In the genomic region with DNA sequence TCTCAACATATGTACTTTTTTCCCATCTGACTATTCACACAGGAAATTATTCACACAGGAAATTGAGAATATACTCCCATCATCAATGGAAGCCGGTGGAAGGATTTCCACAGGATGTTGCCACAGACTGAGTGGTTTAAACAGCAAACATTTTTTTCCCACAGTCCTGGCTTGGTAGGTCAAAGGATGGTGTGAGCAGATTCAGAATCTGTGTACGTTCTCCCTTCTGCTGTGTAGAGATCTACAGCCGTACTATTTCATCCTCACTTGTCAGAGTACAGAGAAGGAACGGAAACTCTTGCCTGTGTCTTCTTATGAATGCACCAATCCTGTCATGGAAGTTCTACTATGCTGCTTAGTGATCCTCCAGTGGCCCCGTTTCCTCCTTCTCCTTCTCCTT, we compare ENCODE assay signal across 27 mouse cellular contexts.
DNase-seq lines count a peak whose midpoint lies in the region; ATAC-seq and TF ChIP-seq lines count a peak whose summit lies in the region.
"Had no signal": no experiment of that assay in that cellular context is flagged by ENCODE, and none has a peak within 500 bp of the region (broad histone marks: within the 10 kb centered on the region; RNA-seq: fewer than 3 reads in every experiment).

No protein-coding gene starts in this region.

- 47% methylated on average over 5 of the region's 5 CpGs for WGBS in lung, adult 2 months
- 36% methylated on average over 5 of the region's 5 CpGs for WGBS in lung, embryonic 16.5 days
- 53% methylated on average over 5 of the region's 5 CpGs for WGBS in stomach, postnatal 0 days
- WGBS in hindbrain, postnatal 0 days = 84% methylated on average over 5 of the region's 5 CpGs

- no peak for TF ChIP-seq POLR2A in lung, adult 2 months (IDR thresholded peaks at IDR 0.05; ENCODE audit: borderline replicate concordance, extremely low read depth, low read depth, low read length)

- H3K27me3 ChIP-seq in lung, embryonic 16.5 days (ENCODE audit: control insufficient read depth, insufficient read depth, low read depth, low read length) = no peaks in the 10 kb centered on the region
- no peaks in the 10 kb centered on the region for H3K27me3 ChIP-seq in stomach, postnatal 0 days (ENCODE audit: control insufficient read depth, insufficient read depth, low read length)
- no peaks in the 10 kb centered on the region for H3K27me3 ChIP-seq in hindbrain, postnatal 0 days (ENCODE audit: insufficient read depth, low read length)
- H3K27me3 ChIP-seq: heart, embryonic 12.5 days; liver, embryonic 13.5 days; midbrain, embryonic 15.5 days; neural tube, embryonic 15.5 days had no signal

- H3K9ac ChIP-seq in lung, embryonic 16.5 days (ENCODE audit: low read length) = no peak overlapping the region
- no peak overlapping the region for H3K9ac ChIP-seq in stomach, postnatal 0 days (ENCODE audit: low read length)
- no peak overlapping the region for H3K9ac ChIP-seq in hindbrain, postnatal 0 days (replicated peaks; ENCODE audit: low read length)
- H3K9ac ChIP-seq: forebrain, postnatal 0 days; heart, embryonic 12.5 days; hindbrain, embryonic 14.5 days; liver, embryonic 13.5 days; midbrain, embryonic 15.5 days; neural tube, embryonic 15.5 days had no signal

- no peak overlapping the region for H3K4me3 ChIP-seq in lung, adult 2 months (replicated peaks; ENCODE audit: extremely low read depth, low read depth, low read length)
- H3K4me3 ChIP-seq in lung, embryonic 16.5 days (ENCODE audit: low read length) = no peak overlapping the region
- no peak overlapping the region for H3K4me3 ChIP-seq in stomach, postnatal 0 days (ENCODE audit: low read depth, low read length)
- no peak overlapping the region for H3K4me3 ChIP-seq in hindbrain, postnatal 0 days (ENCODE audit: low read length)
- H3K4me3 ChIP-seq: erythroblast, embryonic 14.5 days; heart, embryonic 12.5 days; liver, embryonic 13.5 days; midbrain, embryonic 15.5 days; neural tube, embryonic 15.5 days had no signal

- H3K4me2 ChIP-seq in lung, embryonic 16.5 days (ENCODE audit: low read depth, low read length) = no peak overlapping the region
- no peak overlapping the region for H3K4me2 ChIP-seq in stomach, postnatal 0 days (replicated peaks; ENCODE audit: low read depth)
- H3K4me2 ChIP-seq in hindbrain, postnatal 0 days (ENCODE audit: low read depth, low read length) = no peak overlapping the region
- H3K4me2 ChIP-seq: heart, embryonic 12.5 days; hindbrain, embryonic 14.5 days; liver, embryonic 13.5 days; midbrain, embryonic 15.5 days; neural tube, embryonic 15.5 days had no signal

- peak; percentile 91 for ATAC-seq in lung, embryonic 16.5 days (ENCODE audit: low read depth)
- ATAC-seq in stomach, postnatal 0 days (ENCODE audit: low FRiP score, low TSS enrichment) = no peak; the same call in 1 of the 2 replicates
- ATAC-seq in hindbrain, postnatal 0 days = no peak
- ATAC-seq: forebrain, postnatal 0 days; inflammation-experienced regulatory T-cells, adult 6 months; midbrain, embryonic 15.5 days; Patski had no signal

- no peaks in the 10 kb centered on the region for H3K4me1 ChIP-seq in lung, adult 2 months (ENCODE audit: control insufficient read depth, insufficient read depth, low read length)
- no peaks in the 10 kb centered on the region; the same call in 1 of the 2 replicates for H3K4me1 ChIP-seq in lung, embryonic 16.5 days (replicated peaks; ENCODE audit: control insufficient read depth, insufficient read depth, low read length)
- H3K4me1 ChIP-seq in stomach, postnatal 0 days (replicated peaks; ENCODE audit: control insufficient read depth, insufficient read depth) = no peaks in the 10 kb centered on the region
- H3K4me1 ChIP-seq in hindbrain, postnatal 0 days (ENCODE audit: insufficient read depth, low read length) = no peaks in the 10 kb centered on the region
- H3K4me1 ChIP-seq: heart, embryonic 12.5 days; midbrain, embryonic 15.5 days; neural tube, embryonic 15.5 days had no signal

- TF ChIP-seq CTCF in lung, adult 2 months (IDR thresholded peaks at IDR 0.05; ENCODE audit: insufficient read depth, low read length) = no peak
- no peak for TF ChIP-seq CTCF in stomach, postnatal 0 days (IDR thresholded peaks at IDR 0.05; ENCODE audit: low read depth)
- no peak for TF ChIP-seq CTCF in hindbrain, postnatal 0 days (IDR thresholded peaks at IDR 0.05; ENCODE audit: low read depth)

- DNase-seq in lung, adult 18-20 months = peak; percentile 6 to 31
- DNase-seq in lung, adult 2 months = no peak
- DNase-seq in lung, postnatal 36 days = peak; percentile 65
- no peak for DNase-seq in stomach, postnatal 0 days (ENCODE audit: low spot score)
- DNase-seq in hindbrain, postnatal 0 days (ENCODE audit: low spot score) = no peak
- no peak for DNase-seq in ovary, postnatal 10 days (ENCODE audit: low spot score)
- DNase-seq in urinary bladder, postnatal 25 days (ENCODE audit: low spot score) = no peak
- DNase-seq: adrenal gland, postnatal 14 days; cerebellum, adult 18-20 months; cerebellum, postnatal 14 days; forebrain, postnatal 0 days; gastrocnemius, postnatal 14 days; heart, postnatal 4 days; left cerebral cortex, postnatal 4 days; liver, embryonic 13.5 days; right cerebral cortex, postnatal 25 days; spleen, adult 18-20 months; thymus, postnatal 14 days had no signal

- peak overlapping the region; percentile 77 for H3K27ac ChIP-seq in lung, embryonic 16.5 days (ENCODE audit: low read length)
- H3K27ac ChIP-seq in stomach, postnatal 0 days (replicated peaks) = peak overlapping the region; percentile 49; the same call in 1 of the 2 replicates
- no peak overlapping the region for H3K27ac ChIP-seq in hindbrain, postnatal 0 days
- H3K27ac ChIP-seq: hindbrain, embryonic 14.5 days; liver, embryonic 13.5 days; macrophage; midbrain, embryonic 15.5 days; neural tube, embryonic 15.5 days had no signal

- H3K9me3 ChIP-seq in lung, embryonic 16.5 days (ENCODE audit: control insufficient read depth, low read length) = no peaks in the 10 kb centered on the region
- H3K9me3 ChIP-seq in stomach, postnatal 0 days (ENCODE audit: control insufficient read depth, low read length) = no peaks in the 10 kb centered on the region
- H3K9me3 ChIP-seq in hindbrain, postnatal 0 days (ENCODE audit: low read length) = no peaks in the 10 kb centered on the region
- H3K9me3 ChIP-seq: heart, embryonic 12.5 days; liver, embryonic 13.5 days; midbrain, embryonic 15.5 days; neural tube, embryonic 15.5 days had no signal

- no peaks in the 10 kb centered on the region for H3K36me3 ChIP-seq in lung, embryonic 16.5 days (ENCODE audit: control insufficient read depth, insufficient read depth, low read length)
- no peaks in the 10 kb centered on the region for H3K36me3 ChIP-seq in stomach, postnatal 0 days (ENCODE audit: control insufficient read depth, insufficient read depth, low read length)
- H3K36me3 ChIP-seq in hindbrain, postnatal 0 days (ENCODE audit: insufficient read depth, low read length) = no peaks in the 10 kb centered on the region
- H3K36me3 ChIP-seq: heart, embryonic 12.5 days; liver, embryonic 13.5 days; midbrain, embryonic 15.5 days; neural tube, embryonic 15.5 days had no signal

- TF ChIP-seq EP300 in stomach, postnatal 0 days (optimal IDR thresholded peaks at IDR 0.05) = no peak

Comparison
In these comparisons a context has a peak if more than half of its experiments do, and no peak if none do; other contexts are left out.
1. DNase-seq: peak in lung, adult 18-20 months (2 of 2) and lung, postnatal 36 days (single experiment); none in lung, adult 2 months (single experiment), stomach, postnatal 0 days (single experiment), hindbrain, postnatal 0 days (single experiment), ovary, postnatal 10 days (single experiment) and urinary bladder, postnatal 25 days (single experiment).